Mouse (Mus musculus) layer of hippocampus, adult 8-10 months (tissue): ENCODE measurements around the gene Zwilch. TPM values are rescaled to one million over a fixed set of nuclear protein-coding genes. Genes with fewer than 3 reads are reported as not detected.
A peak's percentile ranks its signal among the peaks of the same experiment; 100 is the strongest.
"Not testable (repeated sequence)": the region's sequence is repeated elsewhere in the genome, so short reads cannot be mapped to it uniquely, and the experiment has no call there.

Experiments
- DNase-seq, 2 experiments: peaks; one replicate each; pipeline ENCODE4 v3.0.0; 2022; ENCODE audit warnings: low spot score in 2 of 2
- total RNA-seq, 4 experiments: library from RNA; stranded (reverse); gene quantifications; 2 replicates each; pipeline ENCODE4 v1.2.4; 2022

Zwilch gene
- total RNA-seq, result 1 to 10 TPM; 4.6 to 6.8 (median 5.6) TPM

DNA sequence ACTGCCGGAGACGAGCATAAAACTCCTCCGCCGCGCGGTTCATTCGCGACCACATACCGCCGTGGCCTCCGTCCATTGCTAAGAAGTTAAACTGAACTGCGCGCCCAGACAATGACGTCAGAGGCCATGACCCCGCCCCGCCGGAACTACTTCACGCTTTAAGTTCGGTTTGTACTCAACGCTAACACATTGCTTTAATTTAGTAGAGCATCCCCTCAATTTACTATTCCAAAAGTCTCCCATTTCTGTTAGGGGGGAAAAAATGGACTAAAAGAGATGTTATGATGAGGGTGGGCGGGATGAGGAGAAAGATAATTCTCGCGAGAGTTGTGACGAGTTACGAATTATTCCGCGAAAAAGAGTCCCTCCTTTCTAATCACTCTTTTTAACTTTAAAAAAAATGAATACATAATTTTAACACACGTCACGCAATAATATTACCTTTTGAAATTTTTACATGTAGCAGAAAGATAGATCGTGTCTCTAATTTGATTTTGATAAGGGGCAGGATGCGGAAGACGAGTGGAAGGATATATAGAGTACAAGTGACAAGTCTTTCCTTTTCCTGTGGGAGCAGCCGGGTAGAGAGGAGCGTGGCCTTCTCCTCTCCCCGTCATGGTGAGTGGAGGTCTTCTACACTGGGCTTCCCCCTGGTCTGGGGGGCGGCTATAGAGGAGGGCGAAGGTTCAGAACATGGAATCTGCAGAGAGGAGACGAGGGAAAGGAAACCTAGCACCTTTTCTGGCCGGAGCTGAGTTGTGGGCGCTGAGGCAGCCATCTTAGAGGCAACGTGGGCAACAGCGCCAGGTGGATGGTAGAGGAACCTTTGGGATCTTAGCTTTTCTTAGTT is at the start of gene Zwilch, which contains the start of gene Rpl4:
Gene Zwilch (minus strand): TSS at position 289 of the 850 bp plus-strand sequence.
Gene Rpl4 (plus strand): TSS at position 560 of the 850 bp plus-strand sequence.
- peak; percentile 64 to 83 for DNase-seq

DNA sequence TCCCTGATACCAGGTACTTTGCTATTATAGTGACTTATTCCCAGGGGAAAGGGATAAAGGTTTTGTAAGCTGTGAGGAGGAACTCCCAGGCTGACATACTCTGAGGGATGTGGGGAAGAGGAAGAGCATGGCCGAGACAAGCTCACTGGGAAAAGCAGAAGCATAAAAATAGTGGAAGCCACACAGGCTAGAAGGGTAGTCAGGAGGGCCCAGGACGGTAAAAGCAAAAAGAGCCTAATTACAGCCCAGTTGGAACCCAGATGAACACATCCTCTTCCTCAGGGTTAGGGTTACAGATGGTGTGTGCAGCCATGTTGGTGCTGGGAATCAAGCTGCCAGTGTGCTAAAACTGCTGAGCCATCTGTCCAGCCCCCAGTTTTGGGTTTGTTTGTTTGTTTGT is 49.2 kb upstream of the Zwilch start:
- no peak for DNase-seq

DNA sequence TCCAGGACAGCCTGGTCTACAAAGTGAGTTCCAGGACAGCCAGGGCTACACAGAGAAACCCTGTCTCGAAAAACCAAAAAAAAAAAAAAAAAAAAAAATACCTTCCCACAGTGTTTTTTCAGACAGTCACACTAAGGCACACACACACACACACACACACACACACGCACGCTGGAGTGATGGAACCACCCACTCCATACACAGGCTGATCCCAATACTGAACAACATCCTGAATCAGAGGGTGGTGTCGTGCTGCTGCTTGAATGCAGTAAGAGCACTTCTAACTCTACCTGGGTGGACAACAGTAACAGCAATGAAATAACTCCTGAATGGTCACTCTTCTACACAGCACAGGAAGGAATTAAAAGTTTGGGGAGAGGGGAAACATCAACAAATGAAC is 48.6 kb upstream of the Zwilch start:
- DNase-seq, result no peak

DNA sequence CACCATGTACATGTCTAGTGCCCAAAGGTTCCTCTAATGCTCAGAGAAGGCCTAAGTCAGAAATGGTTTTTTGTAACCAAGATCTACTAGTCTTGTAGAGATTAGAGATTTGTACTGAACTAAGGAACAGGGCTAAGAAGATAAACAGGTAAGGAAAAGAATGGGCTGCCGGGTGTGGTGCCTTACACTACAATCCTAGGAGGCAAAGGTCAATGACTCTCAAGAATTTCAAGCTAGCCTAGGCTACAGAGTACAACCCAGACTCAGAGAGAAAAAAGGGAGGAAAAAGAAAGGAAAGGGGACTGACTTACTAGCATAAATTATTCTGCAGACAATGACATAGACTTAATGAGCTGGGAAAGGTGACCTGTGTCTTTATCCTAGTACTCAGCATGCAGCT is 47.7 kb upstream of the Zwilch start:
- no peak for DNase-seq

DNA sequence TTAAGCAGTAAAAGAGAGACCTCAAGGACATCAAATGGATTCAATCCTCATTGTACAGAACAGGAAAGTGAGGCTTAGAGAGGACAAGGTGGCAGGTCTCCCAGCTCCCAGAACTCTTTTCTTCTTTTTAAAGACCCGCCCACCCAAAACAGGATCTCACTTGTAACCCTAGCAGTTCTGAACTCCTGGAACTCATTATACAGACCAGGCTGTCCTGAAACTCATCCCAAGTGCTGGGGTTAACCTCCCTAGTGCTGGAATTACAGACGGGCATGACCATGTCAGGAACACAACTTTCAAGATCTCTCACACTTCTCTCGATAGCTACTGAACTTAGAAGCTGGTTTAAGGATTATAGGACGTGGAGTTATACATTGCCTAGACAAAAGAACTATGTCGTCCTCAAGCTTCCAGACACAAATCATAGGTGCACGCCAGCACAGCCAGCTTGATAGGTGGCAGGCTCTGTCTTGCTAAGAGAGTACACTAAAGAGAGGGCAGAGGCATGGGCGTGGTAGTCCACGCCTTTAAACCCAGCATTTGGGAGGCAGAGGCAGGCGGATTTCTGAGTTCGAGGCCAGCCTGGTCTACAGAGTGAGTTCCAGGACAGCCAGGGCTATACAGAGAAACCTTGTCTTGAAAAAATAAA is 47.0 kb upstream of the Zwilch start:
- DNase-seq, result no peak

DNA sequence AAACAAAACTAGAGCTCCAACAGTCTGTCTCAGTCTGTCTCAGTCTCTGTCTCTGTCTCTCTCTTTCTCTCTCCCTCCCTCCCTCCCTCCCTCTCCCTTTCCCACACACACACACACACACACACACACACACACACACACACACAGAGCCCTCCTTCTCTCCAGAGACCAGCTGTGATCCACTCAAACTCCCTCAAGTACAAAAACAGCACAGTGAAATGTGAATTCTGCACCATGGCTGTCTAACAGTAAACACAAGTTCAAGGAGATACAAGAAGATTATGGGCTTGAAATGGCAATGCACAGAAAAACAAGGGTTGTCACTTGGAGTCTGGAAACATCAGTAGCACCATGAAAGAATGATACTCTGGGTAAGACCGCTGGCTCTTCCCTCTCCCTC is 46.4 kb upstream of the Zwilch start:
- no peak for DNase-seq

DNA sequence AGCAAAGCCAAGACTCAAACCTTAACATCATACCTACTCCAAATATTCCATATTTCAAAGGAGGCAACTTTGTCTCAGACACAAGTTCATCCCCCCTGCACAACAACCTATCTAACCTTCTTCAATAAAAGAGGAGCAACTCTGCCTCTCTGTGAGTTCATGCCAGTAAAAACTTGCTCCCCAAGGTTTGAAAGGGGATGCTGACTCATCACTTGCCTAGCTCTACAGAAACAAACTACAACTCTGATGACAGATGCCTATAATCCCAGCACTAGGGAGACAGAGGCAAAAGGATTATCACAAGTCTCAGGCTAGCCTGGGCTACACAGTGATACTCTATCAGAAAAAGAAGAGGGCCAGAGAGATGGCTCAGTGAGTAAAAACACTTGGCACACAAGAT is 45.0 kb upstream of the Zwilch start:
- DNase-seq, result no peak

DNA sequence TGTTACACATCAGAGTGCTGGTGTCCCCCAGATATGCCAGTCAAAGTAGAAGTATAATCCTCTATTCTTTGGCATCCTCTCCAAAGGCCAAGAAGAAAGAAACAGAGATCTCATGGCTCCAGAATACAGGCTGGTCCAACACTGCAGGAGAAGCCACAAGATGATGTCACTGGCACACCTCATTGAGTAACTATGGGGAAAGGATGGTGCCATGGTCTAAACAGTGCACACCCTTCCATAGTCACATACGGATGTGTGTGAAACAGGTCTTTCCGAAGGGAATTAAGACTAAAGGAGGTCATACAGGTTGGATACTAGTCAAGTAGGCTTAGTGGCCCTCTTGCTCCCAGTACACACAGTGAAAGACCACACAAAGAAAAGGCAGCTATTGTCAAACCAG is 43.7 kb upstream of the Zwilch start:
- no peak for DNase-seq

DNA sequence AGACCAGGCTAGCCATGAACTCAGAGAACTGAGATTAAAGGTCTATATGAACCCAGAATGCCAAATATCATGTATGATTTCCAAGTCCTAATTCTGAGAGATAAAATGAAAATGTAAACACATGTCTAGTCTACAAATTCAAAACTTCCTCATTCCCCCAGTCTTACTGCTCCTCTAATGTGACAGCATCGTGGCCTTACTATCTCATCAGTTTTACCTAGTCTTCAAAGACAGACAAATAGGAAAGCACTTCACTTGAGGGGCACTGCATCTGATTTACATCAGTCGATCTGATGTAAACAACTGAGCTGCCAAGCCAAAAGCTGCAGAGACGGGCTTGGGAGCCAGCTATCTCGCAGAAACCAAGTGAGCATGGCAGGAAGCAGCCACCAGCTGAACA is 43.2 kb upstream of the Zwilch start:
- no peak for DNase-seq

DNA sequence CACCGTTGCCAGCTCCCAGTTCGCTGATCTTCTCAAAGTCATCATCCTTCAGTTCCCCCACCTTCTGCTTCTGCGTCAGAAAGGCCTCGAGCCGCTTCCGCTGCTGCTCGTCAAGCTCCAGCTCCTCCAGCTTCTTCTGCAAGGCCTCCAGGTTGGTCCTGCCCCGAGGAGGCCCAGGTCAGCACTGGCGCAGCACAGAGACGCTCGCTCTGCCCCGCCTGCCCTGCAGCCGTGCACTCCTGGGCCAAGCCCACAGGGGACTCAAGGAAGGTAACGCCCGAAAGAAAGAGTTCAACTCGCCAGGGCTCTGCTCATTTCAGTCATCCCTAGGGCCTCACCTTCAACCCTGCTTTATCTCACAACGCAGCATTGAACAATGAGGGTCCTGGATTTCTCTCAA is 41.5 kb upstream of the Zwilch start:
- no peak for DNase-seq

DNA sequence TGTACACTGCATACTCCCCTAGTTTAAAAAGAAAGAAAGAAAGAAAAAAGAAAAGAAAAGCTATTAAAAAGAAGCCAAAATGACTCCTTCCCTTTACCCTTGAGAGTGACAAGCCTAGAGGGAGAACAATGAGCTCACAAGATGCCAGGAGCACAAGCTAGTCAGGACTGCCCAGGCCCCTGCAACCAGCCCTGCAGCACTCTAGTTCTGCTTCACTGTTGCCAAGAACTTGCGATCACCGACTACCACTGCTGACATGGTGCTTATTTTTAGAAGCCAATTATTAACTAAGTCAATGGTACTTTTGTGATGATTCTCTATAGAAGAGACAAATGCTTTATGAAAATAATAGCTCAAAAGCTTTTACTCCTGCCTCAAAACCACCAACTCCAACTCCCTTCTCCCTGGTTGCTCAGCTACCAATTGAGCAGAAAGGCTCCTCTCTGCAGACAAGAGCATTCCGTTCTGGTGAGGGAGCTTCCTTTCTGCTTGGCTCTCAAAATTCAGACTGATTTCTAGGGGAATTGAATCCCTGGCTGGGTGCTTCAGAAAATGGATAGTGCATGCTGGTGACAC is 34.7 kb upstream of the Zwilch start:
- peak in 1 of 2 experiments; percentile 34 for DNase-seq

DNA sequence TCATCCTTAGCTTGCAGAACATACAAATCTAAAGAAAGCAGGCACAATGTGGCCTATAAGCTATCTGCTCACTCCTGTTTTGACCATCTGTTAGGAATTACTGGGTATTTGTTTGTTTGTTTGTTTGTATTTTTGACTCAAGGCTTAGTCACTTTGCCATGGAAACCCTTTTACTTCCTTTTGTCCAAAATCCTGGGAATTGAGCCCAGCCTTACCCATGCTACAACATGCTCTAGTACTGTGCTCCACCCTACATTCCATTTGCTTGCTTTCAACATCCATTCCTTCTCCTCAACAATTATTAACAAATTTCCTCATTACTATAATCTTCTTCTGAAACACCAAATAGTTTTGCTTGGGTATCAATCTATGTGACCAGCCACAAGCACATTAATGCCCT is 30.0 kb upstream of the Zwilch start:
- DNase-seq, result no peak

DNA sequence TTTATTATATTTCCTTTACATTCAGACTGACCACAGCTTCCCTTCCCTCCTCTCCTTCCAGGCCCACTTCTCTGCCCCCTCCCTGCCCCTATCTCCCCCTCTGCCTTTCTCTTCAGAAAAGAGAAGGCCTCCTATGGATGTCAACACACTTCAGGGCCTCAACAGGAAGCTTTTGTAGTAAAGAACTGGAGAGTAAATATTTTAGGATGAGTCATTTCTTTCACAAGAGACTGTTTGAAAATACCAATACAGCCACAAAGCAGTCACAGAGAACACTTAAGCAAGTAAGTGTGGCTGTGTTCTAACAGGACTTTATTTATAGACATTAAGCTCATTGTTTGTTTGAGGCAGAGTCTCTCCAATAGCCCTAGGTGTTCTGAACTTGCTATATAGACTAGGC is 29.4 kb upstream of the Zwilch start:
- DNase-seq, result no peak

DNA sequence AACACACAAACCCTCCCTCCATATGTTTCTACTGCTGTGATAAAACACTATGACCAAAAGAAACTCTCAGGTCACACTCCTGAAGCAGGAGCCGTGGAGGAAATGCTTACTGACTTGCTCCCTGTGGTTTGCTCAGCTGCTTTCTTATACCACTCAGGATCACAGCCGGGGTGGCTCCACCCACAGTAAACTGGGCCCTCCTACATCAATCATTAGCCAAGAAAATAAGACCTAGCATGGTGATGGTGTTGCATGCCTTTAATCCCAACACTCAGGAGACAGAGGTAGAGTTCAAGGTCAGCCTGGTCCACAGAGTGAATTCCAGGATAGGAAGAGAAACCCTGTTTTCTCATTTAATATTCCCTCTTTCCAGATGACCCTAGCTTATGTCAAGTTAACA is 27.0 kb upstream of the Zwilch start:
- DNase-seq, result no peak

DNA sequence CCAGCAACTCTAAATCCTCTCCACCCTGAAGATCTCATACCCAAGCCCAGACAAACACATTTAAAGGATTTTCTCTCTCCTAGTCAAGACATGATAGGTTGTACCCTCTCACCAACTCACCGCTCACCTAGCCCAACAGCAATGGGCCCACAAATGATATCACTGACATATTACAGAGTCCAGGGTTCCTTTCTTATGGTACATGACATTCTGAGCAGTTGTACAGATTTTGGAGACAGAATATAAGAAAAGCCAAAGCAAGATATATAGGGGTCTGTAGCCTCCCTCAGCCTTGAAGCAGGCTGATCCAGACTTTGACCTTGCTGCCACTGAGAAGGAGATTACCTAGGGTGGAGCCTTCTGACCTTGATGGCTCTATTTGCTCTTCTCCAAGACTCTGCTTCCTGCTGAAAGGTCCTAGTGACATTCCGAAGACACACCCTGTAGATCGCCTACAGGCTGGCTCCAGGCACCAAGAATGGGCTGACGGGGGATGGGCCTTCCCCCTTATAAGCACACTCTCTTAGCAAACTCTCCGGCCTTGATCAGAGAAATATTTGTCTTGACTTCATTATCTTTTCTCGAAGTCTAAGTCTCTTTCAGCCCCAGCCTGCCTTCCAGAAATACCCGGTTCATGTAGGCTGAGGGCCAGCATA is 26.0 kb upstream of the Zwilch start:
- DNase-seq, result not testable (repeated sequence)

DNA sequence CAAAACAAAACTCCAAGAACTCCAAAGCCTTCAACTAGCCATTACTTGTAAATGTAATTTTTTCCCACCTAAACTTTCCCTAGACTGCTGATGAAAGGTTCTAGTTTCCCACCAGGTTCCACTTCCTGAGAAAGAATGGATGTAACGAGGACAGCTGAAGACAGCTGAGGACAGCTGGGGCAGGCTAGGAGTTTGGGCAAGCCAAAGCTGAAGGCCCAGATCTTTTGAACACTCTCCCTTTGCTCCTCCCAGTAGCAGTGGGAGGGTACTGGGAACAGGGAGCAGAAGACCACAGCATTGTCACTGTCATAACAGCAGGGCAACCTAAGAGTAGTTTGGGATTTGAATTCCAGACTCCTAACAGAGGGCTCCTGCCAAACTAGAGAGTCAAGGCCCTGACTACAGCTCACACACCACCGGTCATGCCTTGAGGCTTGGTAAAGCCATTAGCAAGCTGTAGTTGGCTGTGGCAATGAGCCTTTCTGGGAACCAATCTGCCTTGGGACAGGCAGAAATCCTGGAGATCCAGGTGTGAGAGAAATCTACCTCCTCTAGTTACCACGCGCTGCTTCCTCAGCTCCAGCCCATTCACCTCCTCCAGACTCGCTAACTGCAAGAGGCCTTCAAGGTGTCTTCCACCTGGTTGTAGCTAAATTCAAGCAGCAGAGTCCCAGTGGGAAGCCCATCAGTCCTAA is 25.3 kb upstream of the Zwilch start:
- no peak for DNase-seq

DNA sequence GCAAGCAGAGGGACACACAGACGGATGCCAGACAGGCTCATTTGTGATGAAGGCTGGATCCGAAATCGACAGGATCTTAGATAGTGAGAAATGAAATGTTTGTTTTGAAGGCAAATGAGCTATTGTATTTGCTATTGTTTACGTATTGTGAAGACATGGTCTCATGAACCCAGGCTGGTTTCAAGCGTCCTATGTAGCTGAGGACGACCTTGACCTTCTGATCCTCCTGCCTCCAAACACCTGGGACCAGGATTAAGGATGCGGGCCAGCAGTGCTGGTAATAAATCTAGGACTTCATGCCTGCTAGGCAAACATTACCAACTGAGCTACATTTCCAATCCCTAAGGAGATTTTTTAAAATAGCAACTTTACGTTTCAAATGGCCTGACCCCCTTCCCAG is 24.6 kb upstream of the Zwilch start:
- no peak for DNase-seq

DNA sequence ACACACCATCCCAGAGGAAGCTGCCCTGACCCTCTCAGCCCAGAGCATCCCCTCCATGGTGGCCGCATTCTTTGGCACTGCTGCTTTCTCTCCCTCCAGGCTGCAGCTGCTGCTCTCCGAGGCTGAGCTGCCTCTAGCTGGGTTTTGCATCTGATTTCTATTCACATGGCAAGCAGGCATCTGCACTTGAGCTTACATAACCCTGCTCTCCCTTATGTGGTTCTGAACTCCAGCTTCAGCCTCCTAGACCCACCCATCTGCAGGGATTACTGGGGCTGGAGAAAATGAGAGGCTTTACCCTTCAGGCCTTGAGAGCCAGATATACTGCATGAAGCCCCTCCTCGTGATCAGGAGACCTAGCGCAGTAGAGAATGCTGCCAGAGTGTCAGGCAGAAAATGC is 22.6 kb upstream of the Zwilch start:
- DNase-seq, result peak; percentile 74 to 78

DNA sequence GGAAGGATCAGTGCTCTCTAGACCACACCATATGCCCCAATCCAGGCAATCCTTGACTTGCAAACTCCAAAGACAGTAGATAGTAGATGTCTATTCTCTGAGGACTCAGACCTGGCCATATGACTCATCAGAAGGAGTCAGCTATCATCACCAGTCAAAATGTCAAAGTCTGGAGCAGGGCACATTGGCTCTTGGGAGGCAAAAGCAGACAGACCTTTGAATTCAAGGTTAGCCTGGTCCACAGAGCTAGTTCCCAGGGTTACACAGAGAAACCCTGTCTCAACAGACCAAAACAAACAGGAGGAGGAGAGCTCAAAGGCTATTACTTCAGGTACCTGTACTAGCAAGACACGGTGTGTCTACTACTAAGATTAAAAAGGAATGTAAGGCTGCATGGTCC is 21.0 kb upstream of the Zwilch start:
- no peak for DNase-seq

DNA sequence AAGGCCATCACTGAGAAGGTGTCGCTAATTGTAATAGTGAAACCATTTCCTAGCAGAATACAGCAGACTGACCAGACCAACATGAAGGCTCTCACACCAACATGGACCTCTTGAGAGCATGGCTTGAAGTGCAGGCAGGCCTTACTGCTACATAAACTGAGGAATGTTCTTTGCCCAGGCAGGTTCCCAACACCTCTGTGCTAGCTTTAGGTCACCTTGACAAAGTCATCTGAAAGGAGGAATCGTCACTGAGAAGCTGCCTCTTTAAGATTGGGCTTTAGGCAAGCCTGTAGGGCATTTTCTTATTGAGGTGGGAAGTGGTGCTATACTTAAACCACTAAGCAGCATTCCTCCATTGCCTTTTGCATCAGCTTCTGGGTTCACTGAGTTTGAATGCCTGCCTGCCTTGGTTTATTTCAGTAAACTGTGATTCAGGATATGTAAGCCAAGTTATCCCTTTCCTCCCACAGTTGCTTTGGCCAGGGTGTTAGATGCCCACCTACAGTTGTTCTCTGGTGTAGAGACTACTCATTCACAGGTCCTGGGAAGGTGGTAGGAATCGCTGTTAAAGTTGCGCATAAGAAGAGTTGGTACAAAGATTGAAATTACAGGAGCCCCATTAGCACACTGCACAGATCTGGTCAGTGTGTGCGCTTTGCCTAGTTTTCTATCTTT is 11.4 kb upstream of the Zwilch start:
- no peak for DNase-seq

DNA sequence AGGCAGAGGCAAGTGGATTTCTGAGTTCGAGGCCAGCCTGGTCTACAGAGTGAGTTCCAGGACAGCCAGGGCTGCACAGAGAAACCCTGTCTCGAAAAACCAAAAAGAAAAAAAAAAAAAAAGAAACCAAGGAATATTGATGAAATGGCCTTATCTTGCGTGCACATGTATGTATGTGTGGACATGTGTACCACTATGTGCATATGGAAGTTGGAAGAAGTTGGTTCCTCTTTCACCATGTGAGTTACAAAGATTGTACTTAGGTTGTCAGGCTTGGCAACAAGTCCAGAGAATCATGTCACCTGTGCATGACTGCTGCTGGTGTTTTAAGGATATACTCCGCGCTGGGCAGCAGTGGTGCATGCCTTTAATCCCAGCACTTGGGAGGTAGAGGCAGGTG is 10.4 kb upstream of the Zwilch start:
- DNase-seq, result not testable (repeated sequence)
